Mouse (Mus musculus): Measurements from ENCODE around the gene Rpgrip1l.

DNA sequence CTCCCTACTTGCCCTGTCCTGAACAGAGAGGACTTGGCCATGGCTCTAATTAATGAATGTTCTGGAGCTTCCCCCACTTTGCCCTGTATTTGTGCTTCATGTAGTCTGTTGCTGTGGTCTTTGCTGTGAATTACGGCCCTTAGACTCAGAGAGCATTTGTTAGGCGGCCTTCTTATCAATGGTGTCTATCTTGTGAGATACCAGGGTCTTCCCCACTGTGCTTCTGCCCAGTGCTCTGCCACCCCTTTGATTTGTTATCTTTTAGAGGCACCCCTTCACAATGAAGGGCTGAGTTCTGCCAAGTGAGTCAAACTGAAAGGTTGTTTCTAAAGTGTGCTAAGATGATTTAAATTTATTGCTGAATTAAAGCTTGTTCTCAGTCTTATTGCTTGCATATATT is 105.4 kb downstream of the Rpgrip1l start:
- TF ChIP-seq CTCF (IDR thresholded peaks at IDR 0.05; ENCODE audit: borderline replicate concordance, insufficient read depth, low read length) (no peak), POLR2A (IDR thresholded peaks at IDR 0.05; ENCODE audit: low read depth, low read length) (no peak)

All from embryonic fibroblast, embryonic 13.5 days (primary cell).